Mouse (Mus musculus) adrenal gland, postnatal 36 days (tissue): ENCODE data around the gene Gusb. TPM values are rescaled to one million over a fixed set of nuclear protein-coding genes. Genes with fewer than 3 reads are reported as not detected.

Experiments used
- DNase-seq, 2 experiments: peaks; one replicate each; pipeline ENCODE4 v3.0.0; 2021; ENCODE audit warnings: mixed read lengths in 1 of 2
- total RNA-seq, 2 experiments: library from RNA; stranded (reverse); gene quantifications; 2 replicates each; pipeline ENCODE4 v1.2.3; 2021

Gusb gene
- total RNA-seq, 2 experiments from 2014 or later, result 48.1 to 53.8 TPM

DNA sequence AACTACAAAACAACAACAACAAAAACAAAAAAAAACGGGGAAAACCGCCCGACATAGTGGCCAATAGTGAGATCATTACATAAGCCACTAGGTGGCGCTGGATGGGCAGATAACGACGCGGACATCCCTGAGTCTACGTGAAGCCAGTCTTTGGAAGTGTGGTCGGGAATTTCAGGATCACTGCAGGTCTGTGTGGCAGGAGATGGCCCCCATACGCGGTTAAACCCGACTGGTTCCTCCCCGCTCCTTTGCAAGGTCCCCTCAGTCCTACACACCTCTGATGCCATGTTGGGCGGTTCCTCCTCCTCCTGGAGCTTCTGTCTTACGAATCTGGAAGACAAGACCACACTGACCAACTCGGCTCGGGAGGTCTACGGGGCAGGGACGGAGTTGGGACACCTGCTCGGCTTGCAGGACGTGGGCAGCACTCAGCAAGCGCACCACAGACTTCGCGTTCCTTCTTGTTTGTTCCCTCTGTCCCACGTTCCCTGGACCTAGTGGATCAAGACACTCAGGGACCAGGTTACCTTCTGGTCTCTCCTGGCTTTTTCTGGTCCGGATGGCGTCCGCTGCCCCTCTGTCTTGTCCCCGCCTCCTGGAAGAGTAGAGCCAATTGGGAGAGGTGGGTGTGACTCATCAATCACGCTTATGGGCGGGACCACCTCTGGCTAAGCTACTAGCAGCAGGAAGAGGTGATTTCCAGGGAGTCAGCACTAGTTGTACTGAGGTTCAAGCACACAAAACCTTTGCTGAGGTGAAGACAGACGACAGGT lies 21.1 kb upstream of the Gusb start:
- DNase-seq, result peak; percentile 91 to 93

DNA sequence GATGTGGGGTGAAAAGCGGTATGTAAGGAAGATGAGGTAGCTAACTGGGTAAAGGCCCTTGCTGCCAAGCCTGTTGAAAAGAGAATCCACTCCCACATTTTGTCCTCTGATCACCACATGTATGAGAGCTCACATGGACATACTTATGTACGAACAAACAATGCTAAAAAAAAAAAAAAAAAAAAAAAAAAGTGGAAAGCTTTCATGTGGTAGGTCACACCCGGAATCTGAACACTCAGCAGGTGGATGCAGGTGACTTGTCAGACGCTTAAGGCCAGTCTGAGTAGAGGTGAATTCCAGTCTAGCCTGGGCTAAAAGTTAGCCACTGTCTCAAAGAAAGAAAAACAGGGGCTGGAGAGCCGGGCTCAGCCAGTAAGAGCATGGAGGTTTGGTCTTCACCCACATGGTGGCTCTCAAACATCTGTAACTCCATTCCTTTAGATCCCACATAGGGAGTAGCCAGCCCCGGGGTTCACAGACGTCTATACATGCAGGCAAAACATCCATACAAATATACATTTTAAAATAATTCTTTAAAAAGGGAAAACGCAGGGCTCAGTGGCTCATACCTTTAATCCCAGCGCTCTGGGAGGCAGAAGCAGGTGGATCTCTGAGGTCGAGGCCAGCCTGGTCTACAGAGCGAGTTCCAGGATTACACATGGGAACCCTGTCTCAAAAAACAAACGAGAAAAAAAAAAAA lies 20.4 kb upstream of the Gusb start:
- no peak for DNase-seq

GRCm38 (mm10) chr5:130022366-130022765 lies 19.5 kb upstream of the Gusb start:
- DNase-seq, result no peak

DNA sequence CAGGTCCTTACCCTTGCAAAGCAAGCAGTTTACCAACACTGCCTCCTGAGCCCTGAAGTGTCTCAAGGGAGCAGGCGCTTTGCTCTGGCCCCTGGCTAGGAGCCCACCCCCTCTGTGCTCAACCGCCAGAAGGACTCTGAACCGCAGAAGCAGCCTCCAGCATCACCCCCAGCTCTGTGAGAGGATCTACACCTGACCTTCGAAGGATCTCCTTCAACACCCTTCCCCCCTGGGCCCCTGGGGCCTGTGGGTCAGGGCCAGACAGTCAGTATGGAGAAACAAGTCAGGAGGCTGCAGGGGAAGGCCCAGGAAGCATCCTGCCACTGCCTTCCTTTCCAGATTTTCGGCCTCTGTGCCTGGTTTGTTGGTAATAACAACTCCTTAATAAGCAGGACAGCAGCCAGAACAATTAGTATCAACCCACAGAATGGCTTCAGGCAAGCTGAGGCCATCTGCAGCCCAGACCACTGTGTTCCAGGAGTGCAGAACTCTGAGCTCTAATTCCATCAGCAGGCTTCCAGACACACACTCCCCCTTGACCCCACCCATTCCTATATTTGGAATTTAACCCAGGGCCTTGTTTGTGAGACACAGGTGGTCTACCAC lies 18.6 kb upstream of the Gusb start:
- no peak for DNase-seq

DNA sequence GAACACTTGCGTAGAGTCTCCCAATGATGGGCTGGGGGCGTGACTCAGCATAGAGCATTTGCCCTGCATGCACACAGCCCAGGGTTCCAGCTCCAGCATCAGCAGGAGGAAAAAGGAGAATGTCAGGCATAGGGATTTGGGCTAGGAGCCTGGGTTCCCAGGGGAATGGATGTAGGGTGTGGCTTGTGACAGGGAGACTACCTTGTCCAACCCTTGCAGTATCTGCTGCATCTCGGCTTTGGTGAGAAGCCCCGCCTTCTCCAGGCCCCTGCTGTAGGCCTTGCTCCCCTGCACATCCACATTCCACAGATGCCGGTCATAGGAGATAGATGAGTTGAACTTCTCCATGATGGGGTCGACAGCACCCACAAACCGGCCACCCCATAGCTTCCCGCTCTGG lies 16.6 kb upstream of the Gusb start:
- no peak for DNase-seq

DNA sequence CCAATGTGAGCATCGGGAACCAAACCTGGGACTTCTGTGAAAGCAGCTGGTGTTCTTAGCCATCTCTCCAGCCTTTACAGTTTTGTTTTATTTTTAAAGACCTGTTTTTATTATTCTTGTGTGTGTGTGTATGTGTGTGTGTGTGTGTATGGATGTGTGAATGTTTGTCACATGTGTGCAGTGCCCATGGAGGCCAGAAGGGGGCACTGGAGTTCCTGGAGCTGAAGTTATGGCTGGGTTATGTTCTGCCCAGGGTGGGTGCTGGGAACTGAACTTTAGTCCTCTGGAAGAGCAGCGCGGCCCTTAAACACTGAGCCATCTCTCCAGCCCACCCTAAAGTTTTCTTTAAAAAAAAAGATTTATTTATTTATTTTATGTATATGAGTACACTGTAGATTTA lies 12.3 kb upstream of the Gusb start:
- DNase-seq, result no peak

GRCm38 (mm10) chr5:130010961-130011360 lies 8.1 kb upstream of the Gusb start:
- no peak for DNase-seq

- no peak for DNase-seq
These were observed 6.9 kb upstream of the Gusb start for GRCm38 (mm10) chr5:130009784-130010183.

DNA sequence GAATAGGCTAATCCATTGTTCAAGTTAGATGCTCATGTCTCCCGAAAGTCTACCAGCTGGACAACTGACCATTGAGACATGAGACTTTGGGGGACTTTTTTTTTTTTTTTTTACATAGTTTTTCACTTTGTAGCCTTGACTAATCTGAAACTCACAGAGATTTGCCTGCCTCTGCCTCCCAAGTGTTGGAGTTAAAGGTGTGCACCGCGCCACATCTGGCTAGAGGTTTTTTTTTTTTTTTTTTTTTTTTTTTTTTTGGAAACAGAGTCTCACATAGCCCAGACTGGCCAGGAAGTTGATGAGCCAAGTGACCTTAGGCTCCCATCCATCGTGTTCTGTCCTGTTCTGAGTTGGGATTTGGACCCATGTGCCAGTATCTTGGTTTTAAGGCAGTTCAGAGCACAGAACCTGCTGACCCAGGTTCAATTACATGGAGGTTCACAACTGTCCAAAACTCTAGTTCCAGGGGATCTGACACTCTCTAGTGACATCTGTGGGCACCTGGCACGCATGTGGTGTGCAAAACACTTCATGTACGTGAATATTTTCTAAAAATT lies 5.3 kb upstream of the Gusb start:
- DNase-seq, result no peak

- no peak for DNase-seq
These were observed 4.5 kb upstream of the Gusb start for GRCm38 (mm10) chr5:130007344-130007743.

DNA sequence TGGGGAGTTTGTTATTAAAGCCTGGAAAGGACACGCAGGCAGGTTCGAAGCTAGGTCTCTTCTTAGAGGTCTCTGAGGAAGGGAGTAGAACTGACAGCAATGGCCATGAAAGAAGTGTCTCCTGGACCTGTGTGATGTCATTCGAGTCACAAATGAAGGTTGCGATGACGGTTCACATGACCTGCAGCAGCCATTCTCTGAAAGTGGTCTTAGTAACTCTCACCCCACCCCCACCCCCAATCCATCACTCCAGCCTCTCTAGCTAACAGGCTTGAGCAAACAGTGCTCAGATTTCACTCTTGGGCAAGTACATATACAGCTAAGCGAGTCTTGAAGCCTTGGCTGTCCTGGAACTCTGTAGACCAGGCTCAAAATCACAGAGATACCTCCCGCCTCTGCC lies 380 bp upstream of the Gusb start:
- DNase-seq, result no peak

GRCm38 (mm10) chr5:130001356-130001987 lies 1.4 kb downstream of the Gusb start:
- no peak for DNase-seq

GRCm38 (mm10) chr5:130000735-130001134 lies 2.1 kb downstream of the Gusb start:
- DNase-seq, result no peak

DNA sequence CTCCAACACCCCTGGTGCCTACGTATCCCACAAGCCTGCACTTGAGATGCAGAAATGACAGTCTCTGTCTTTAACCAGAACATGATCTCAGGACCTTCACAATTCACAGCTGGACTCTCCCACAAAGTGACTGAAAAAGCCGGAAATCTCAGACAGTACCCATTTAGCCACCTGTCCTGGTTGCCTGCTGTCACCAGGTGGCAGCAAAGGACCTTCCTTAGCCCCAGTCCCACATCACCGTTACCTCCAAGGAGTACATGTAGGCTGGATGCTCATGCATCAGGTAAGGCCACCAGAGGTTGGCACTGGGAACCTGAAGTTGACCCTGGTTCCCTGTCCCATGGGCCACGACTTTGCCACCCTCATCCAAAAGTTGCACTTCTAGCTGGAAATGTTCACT lies 3.8 kb downstream of the Gusb start:
- peak; percentile 59 to 62 for DNase-seq

GRCm38 (mm10) chr5:129997700-129998099 lies 5.1 kb downstream of the Gusb start:
- DNase-seq, result no peak

DNA sequence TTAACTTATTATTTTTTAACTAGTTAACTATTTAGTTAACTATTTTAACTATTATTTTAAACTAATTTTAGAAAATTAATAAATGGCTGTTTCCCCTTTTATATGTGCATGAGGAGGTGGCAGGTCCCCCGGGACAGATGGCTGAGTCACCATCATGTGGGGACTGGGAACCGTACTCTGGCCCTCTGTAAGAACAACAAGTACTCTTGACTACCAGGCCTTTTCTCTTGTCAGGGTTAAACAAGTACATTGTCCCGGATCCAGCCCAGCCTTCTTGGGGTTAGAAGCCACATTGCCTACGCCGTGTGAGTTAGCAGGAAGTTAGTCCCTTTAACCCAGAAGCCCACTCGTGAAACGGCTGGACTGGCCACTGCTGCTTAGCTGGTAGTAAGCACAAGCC lies 7.9 kb downstream of the Gusb start:
- DNase-seq, result no peak

DNA sequence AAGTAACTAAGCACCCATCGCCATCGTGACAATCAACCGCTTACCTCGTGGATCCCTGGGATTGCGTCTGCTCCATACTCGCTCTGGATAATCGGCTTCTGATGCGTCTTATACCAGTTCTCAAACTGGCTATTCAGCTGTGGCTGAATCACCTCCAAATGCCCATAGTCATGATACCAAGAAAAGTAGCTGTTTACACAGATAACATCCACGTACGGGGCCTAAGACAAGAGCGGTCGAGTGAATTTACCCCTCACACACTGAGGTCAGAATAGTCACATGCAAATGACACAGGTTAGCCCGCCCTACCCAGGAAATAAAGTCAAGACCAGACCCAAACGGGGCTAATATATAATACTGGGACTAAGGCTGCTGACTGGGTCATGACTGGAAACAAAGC lies 9.5 kb downstream of the Gusb start:
- DNase-seq, result no peak

GRCm38 (mm10) chr5:129991898-129992297 lies 11.0 kb downstream of the Gusb start:
- no peak for DNase-seq

DNA sequence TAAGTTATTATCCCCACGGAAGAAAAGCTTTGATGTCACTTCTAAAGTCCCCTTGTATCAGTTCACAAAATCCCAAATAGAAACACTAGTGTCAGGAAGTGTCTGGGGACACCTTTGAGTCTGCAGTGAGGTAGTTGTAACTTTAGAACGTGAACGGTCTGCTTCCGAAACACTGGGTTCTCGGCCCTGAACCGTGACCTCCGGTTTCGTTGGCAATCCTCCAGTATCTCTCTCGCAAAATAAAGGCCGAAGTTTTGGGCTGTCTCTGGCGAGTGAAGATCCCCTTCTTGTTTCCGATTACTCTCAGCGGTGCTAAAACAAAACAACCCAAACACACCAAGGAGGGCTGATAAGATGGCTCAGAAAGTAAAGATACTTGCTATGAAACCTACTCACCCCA lies 13.5 kb downstream of the Gusb start:
- peak; percentile 47 to 55 for DNase-seq

- DNase-seq, result no peak
These were observed 22.6 kb downstream of the Gusb start for GRCm38 (mm10) chr5:129980216-129980615.

- peak; percentile 42 to 47 for DNase-seq
These were observed 24.2 kb downstream of the Gusb start for GRCm38 (mm10) chr5:129978608-129979007.

DNA sequence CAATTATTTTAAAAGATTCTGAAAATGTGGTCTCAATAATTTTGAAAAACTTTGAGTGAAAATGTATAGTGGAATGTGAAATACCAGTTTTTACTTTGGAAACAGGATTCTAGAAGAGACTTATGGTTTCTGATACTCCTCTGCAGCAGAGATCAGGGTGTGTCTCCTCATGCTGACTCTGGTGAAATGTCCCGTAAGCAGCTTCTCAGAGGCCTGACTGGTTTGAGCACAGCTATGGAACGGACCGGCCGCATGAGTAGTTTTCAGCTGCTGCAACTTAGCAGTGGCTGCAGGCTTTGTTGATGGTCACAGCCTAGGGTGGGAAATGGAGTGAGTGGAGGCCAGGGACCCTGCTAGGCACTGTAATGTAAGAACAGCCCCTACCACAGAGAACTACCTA lies 25.1 kb downstream of the Gusb start:
- no peak for DNase-seq

- DNase-seq, result no peak
These were observed 28.0 kb downstream of the Gusb start for GRCm38 (mm10) chr5:129974866-129975311.
